Mouse (Mus musculus) limb, embryonic 15.5 days (tissue): ENCODE measurements around the gene Rtn4rl2. TPM values are rescaled to one million over a fixed set of nuclear protein-coding genes. Genes with fewer than 3 reads are reported as not detected.
A peak's percentile ranks its signal among the peaks of the same experiment; 100 is the strongest.

Experiments
- ATAC-seq: fragments of 200-750 bp; cut with Nextera tagmentation; 2 replicates; pipeline ENCODE4 v1.8.0; 2017; ENCODE audit warnings: low read depth, moderate TSS enrichment; ENCODE audit not compliant: insufficient number of reproducible peaks, low FRiP score, low TSS enrichment
- H3K27ac ChIP-seq: fragments of 300-500 bp; sonication (generic); 2 replicates; pipeline ENCODE4 v1.5.1; 2015; ENCODE audit warnings: moderate library complexity, mild to moderate bottlenecking, inconsistent platforms
- H3K27me3 ChIP-seq: fragments of 300-500 bp; sonication (generic); 2 replicates; pipeline ENCODE4 v1.6.1; 2015; ENCODE audit warnings: inconsistent platforms
- H3K36me3 ChIP-seq: fragments of 300-500 bp; sonication (generic); 2 replicates; pipeline ENCODE4 v1.6.1; 2015; ENCODE audit warnings: inconsistent platforms
- H3K4me1 ChIP-seq: fragments of 300-500 bp; sonication (generic); 2 replicates; pipeline ENCODE4 v1.6.1; 2015; ENCODE audit warnings: inconsistent platforms
- H3K4me2 ChIP-seq: fragments of 300-500 bp; sonication (generic); 2 replicates; pipeline ENCODE4 v1.6.1; 2015; ENCODE audit warnings: mild to moderate bottlenecking, inconsistent platforms
- H3K4me3 ChIP-seq: fragments of 300-500 bp; sonication (generic); 2 replicates; pipeline ENCODE4 v1.5.1; 2015; ENCODE audit warnings: mild to moderate bottlenecking, inconsistent platforms
- H3K9ac ChIP-seq: fragments of 300-500 bp; sonication (generic); 2 replicates; pipeline ENCODE4 v1.6.1; 2015; ENCODE audit warnings: inconsistent platforms
- H3K9me3 ChIP-seq: fragments of 300-500 bp; sonication (generic); 2 replicates; pipeline ENCODE4 v1.6.1; 2016; ENCODE audit warnings: inconsistent platforms
- WGBS: fragments of 180-500 bp; shearing (Covaris S2); methylation state at CpG from one replicate; pipeline ENCODE4 v1.1.7; 2015; 5-methylcytosine and 5-hydroxymethylcytosine counted together
- polyA plus RNA-seq: library from polyadenylated mRNA; unstranded; fragments of >200 nt; fragmentation: Nextera tagmentation; extraction: Ambion mirVana; gene quantifications from 2 replicates; pipeline ENCODE4 v1.2.1, GENCODE M21; 2015

Gene Rtn4rl2
- polyA plus RNA-seq, 1 experiment from 2014 or later: 0.96 TPM

DNA sequence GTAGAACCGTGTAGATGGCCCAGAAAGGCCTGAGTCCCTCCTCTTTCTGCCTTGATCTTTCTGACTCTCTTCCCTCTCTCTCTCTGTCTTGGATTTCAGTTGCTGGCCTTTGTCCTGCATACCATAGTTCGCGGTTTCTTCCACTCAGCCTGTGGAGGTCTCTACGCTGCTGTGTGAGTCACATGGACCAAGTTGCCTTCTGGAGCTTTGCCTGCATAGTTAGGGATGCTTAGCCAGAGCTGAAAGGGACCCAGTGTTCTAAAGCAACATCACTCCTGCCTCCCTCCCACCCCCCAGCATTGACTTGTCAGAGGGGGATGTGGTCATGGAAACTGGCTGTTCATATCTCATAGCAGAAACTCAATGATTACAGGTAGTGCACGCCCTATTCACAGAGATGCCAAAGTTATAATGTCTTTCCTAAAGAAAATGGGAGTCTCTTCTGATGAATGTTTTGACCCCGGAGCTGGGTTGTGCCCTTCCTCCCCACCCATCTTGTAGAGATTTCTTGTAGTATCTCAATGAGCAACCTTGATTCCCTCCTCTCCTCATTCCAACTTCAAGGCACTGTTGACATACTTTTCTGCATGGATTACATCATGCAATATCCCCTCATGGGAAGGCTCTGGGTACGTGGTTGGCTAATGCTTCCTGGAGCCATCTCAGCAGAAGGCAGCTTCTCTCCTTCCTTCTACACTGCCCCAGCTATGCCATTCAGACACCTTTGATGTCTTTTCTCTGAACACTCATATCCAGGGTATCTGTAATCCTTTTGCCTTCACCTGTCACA lies 26.3 kb downstream of the Rtn4rl2 start:
- Histone ChIP-seq H3K4me2 (no peak overlapping the region), H3K36me3 (peaks cover 67% of the 10 kb centered on the region), H3K9me3 (no peaks in the 10 kb centered on the region), H3K4me3 (no peak overlapping the region), H3K27ac (no peak overlapping the region), H3K4me1 (no peaks in the 10 kb centered on the region), H3K27me3 (peaks cover 6% of the 10 kb centered on the region; the same call in 1 of the 2 replicates), H3K9ac (no peak overlapping the region)
- no peak for ATAC-seq
- WGBS: 79% methylated on average over 7 of the region's 7 CpGs

DNA sequence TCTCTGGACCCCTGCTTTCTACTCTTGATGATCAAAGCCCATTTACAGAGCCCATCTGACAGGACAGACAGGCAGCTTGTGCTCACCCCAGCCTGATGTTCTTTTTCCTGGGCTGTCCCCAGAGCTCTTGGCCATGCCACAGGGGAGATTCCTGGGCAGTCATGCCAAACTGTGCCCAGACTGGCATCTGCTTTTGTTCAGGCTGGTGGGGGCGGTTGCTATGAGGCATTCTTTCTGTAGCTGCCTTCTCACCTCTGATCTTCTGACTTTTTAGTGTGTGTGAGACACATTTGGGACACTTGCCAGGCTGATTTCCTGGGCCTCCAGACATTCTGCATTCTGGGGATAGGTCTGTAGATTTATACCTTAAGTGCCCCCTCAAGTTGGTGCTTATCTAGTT lies 28.0 kb downstream of the Rtn4rl2 start:
- 81% methylated on average over 1 of the region's 1 CpGs for whole genome bisulfite sequencing
- no peak overlapping the region for H3K4me3 ChIP-seq
- H3K36me3 ChIP-seq: peaks cover 84% of the 10 kb centered on the region
- no peaks in the 10 kb centered on the region for H3K9me3 ChIP-seq
- no peak overlapping the region for H3K27ac ChIP-seq
- no peaks in the 10 kb centered on the region for H3K4me1 ChIP-seq
- H3K4me2 ChIP-seq: no peak overlapping the region
- no peak for ATAC-seq
- H3K27me3 ChIP-seq: no peaks in the 10 kb centered on the region
- H3K9ac ChIP-seq: no peak overlapping the region

- ATAC-seq: no peak
- peaks cover 70% of the 10 kb centered on the region for H3K36me3 ChIP-seq
These were observed 30.8 kb downstream of the Rtn4rl2 start for GRCm38 (mm10) chr2:84855732-84856131.

DNA sequence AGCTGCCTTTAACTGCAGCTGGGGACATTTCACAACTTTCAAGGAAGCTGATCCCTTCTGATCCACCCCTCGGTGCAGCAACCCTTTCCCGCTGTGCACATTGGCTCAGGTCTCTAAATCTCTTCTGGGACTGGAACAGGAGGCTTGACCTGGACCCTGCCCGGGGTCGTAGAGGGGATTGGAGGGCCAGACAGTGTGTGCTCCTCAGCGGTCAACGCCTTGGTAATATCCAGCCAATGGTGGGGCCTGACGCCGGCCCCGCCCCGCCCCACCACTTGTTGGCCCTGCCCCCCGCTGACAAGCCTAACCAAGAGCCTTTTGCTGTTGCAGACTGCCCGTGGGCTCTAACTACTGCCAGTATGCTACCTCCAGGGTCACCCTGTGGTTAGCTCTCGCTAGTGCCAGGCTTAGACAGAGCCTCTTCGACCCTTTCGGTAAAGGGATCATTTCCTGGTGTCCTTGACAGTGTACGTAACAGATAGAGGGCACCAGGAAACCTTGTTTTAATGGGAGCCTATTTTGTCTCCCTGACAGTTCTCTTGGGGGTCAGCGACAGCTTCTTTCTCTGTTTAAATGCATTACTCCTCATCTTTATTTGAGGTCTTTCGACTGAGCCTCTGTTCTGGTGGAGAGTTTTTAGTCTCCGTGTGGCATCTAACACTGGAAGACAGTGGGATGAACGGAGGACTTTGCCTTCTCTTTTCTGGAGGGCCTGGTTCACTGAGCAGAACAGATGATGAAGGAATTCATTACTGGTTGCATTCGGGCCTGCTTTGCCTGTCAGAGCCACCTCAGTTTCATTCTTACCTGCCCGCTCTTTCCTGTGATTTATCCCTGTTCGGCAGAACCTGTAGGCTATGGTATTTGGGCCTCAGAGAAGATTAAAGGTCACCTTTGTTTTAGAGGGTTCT lies 35.1 kb downstream of the Rtn4rl2 start:
- peaks cover 52% of the 10 kb centered on the region for H3K36me3 ChIP-seq
- peak; percentile 61 for ATAC-seq
- 39% methylated on average over 23 of the region's 23 CpGs for WGBS
- no peak overlapping the region for H3K27ac ChIP-seq
- H3K9ac ChIP-seq: no peak overlapping the region
- H3K9me3 ChIP-seq: no peaks in the 10 kb centered on the region
- H3K27me3 ChIP-seq: no peaks in the 10 kb centered on the region
- peaks cover 4% of the 10 kb centered on the region for H3K4me1 ChIP-seq
- peak overlapping the region; percentile 1; the same call in 1 of the 2 replicates for H3K4me3 ChIP-seq
- H3K4me2 ChIP-seq: peak overlapping the region; percentile 24; the same call in 1 of the 2 replicates

More at GRCm38 (mm10) chr2:84855732-84856131, 30.8 kb downstream of the Rtn4rl2 start:
- Histone ChIP-seq H3K9ac (no peak overlapping the region), H3K27ac (no peak overlapping the region), H3K27me3 (no peaks in the 10 kb centered on the region), H3K4me3 (no peak overlapping the region), H3K9me3 (no peaks in the 10 kb centered on the region), H3K4me2 (no peak overlapping the region), H3K4me1 (peaks cover 4% of the 10 kb centered on the region; the same call in 1 of the 2 replicates)
- WGBS: 33% methylated on average over 2 of the region's 2 CpGs

GRCm38 (mm10) chr2:84850407-84851129 lies 35.9 kb downstream of the Rtn4rl2 start:
- Histone ChIP-seq H3K27me3 (no peaks in the 10 kb centered on the region), H3K4me3 (no peak overlapping the region), H3K4me1 (peaks cover 4% of the 10 kb centered on the region), H3K4me2 (peak overlapping the region; percentile 24; the same call in 1 of the 2 replicates), H3K9me3 (no peaks in the 10 kb centered on the region), H3K36me3 (peaks cover 52% of the 10 kb centered on the region), H3K27ac (no peak overlapping the region), H3K9ac (no peak overlapping the region)
- no peak for ATAC-seq
- WGBS: 55% methylated on average over 7 of the region's 7 CpGs

- ATAC-seq: no peak
- Histone ChIP-seq H3K36me3 (peaks cover 18% of the 10 kb centered on the region), H3K9me3 (no peaks in the 10 kb centered on the region), H3K4me2 (no peak overlapping the region), H3K27ac (no peak overlapping the region), H3K9ac (no peak overlapping the region), H3K4me1 (peaks cover 18% of the 10 kb centered on the region), H3K27me3 (no peaks in the 10 kb centered on the region), H3K4me3 (no peak overlapping the region)
- WGBS: 37% methylated on average over 1 of the region's 1 CpGs
These were observed 41.3 kb downstream of the Rtn4rl2 start for GRCm38 (mm10) chr2:84845226-84845625.

DNA sequence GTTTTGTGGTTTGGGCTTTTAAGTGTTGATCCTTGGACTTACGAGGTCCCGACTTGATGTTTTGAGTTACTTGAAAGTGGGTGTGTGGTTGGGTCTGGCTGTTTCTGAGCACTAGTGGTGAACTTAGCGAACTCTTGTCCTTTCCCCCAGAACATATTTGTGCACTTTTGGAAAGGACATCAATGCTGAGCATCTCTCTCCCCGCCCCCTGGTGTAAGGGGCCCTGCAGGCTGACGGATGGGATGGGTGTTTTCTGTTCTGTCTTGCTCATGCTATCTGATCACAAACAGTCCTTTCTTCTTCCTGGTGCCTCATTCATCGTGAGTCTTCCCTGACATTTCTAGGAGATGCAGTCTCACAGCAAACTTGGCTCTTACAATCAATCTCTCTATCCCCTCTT lies 42.9 kb downstream of the Rtn4rl2 start:
- Histone ChIP-seq H3K4me1 (peaks cover 24% of the 10 kb centered on the region), H3K9ac (no peak overlapping the region), H3K4me3 (no peak overlapping the region), H3K9me3 (no peaks in the 10 kb centered on the region), H3K27ac (no peak overlapping the region), H3K27me3 (no peaks in the 10 kb centered on the region), H3K4me2 (no peak overlapping the region), H3K36me3 (0 out of 2 replicates have a peak, but pooled peaks cover 4% of the 10 kb centered on the region)
- no peak for ATAC-seq
- WGBS: 68% methylated on average over 6 of the region's 6 CpGs

DNA sequence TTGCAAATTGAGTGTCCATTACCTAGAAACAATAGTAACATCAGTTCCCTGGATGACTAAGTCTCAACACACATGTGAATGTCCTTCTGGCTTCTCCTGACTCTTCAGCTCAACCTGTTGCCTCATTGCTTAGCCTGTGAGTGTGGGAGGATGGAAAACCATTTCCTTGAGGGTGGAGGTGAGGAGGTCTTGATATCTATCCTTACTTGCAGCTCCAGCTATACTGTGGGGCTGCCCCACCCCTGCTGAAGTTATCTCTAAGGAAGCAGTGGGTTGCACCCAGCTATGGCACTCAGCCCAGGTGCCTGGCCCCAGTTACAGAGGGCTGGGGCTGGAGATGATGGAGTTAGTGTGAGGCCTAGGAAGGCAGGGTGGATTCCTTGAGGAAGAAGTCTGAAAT lies 44.6 kb downstream of the Rtn4rl2 start:
- Histone ChIP-seq H3K9me3 (no peaks in the 10 kb centered on the region), H3K4me1 (peaks cover 34% of the 10 kb centered on the region), H3K27me3 (peaks cover 3% of the 10 kb centered on the region; the same call in 1 of the 2 replicates), H3K9ac (no peak overlapping the region), H3K36me3 (0 out of 2 replicates have a peak, but pooled peaks cover 4% of the 10 kb centered on the region), H3K4me3 (peak overlapping the region; percentile 66; the same call in 1 of the 2 replicates), H3K4me2 (peak overlapping the region; percentile 90; the same call in 1 of the 2 replicates), H3K27ac (no peak overlapping the region)
- no peak for ATAC-seq

- H3K9me3 ChIP-seq: no peaks in the 10 kb centered on the region
- no peak for ATAC-seq
- peak overlapping the region; percentile 59 for H3K9ac ChIP-seq
- H3K27me3 ChIP-seq: peaks cover 3% of the 10 kb centered on the region; the same call in 1 of the 2 replicates
- H3K36me3 ChIP-seq: 0 out of 2 replicates have a peak, but pooled peaks cover 4% of the 10 kb centered on the region
- WGBS: 7% methylated on average over 17 of the region's 17 CpGs
- peak overlapping the region; percentile 90 for H3K4me2 ChIP-seq
- H3K4me1 ChIP-seq: peaks cover 34% of the 10 kb centered on the region
- peak overlapping the region; percentile 66 for H3K4me3 ChIP-seq
- peak overlapping the region; percentile 86 for H3K27ac ChIP-seq
These were observed 45.6 kb downstream of the Rtn4rl2 start for GRCm38 (mm10) chr2:84840748-84841563.

DNA sequence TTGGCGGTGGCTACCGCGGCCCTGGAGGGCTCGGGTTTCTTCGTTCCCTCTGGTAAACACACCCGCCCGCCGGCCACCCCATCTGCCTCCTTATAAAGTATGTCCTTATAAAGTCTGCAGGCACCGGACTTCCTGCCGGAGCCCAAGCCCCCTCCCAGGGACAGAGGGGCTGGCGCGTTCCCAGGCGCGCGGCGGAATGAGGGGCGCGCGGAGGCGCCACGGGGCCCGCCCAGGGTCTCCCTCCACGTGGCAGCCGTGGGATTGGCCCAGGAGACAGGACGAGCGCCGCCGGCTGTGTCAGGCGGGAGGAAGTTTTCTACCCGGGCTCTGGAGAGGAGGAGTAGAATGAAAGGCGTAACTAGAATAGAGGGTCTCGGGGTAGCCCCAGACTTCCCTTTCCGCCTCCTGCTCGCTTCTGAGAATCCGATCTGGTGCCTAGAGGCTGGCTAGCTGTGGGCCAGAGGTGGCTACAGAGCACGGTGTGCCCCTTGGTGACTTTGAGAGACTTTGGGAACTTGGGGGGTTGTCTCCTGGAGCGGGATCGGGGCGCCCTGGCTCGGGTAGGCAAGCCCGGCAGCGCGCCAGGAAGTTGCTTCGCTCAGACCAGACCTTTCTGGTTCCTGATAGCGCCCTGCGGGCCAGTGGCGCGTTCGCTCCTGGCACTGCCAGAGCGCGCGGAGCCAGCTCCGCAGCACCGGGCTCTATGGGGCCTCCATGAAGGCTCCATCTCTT lies 46.3 kb downstream of the Rtn4rl2 start:
- H3K9me3 ChIP-seq: no peaks in the 10 kb centered on the region
- under 1% methylated on average over 54 of the region's 54 CpGs for WGBS

More for the DNA sequence above, 46.3 kb downstream of the Rtn4rl2 start:
- Histone ChIP-seq H3K4me1 (peaks cover 34% of the 10 kb centered on the region), H3K4me2 (peak overlapping the region; percentile 90), H3K27me3 (peaks cover 3% of the 10 kb centered on the region; the same call in 1 of the 2 replicates), H3K4me3 (peak overlapping the region; percentile 66), H3K36me3 (0 out of 2 replicates have a peak, but pooled peaks cover 4% of the 10 kb centered on the region), H3K27ac (peak overlapping the region; percentile 86), H3K9ac (peak overlapping the region; percentile 59)
- ATAC-seq: peak; percentile 90
